Mouse (Mus musculus) layer of hippocampus, postnatal 10 days (tissue): ENCODE measurements around the gene Sft2d1. TPM values are rescaled to one million over a fixed set of nuclear protein-coding genes. Genes with fewer than 3 reads are reported as not detected.
A peak's percentile ranks its signal among the peaks of the same experiment; 100 is the strongest.

Experiments used
- DNase-seq, 2 experiments: peaks; one replicate each; pipeline ENCODE4 v3.0.0; 2021; ENCODE audit warnings: low spot score in 2 of 2
- total RNA-seq, 2 experiments: library from RNA; stranded (reverse); gene quantifications; 2 replicates each; pipeline ENCODE4 v1.2.3; 2021

Sft2d1 gene
- total RNA-seq, 2 experiments from 2014 or later = 64.9 to 67.6 TPM

GRCm38 (mm10) chr17:8357498-8357897, 46.6 kb downstream of the Sft2d1 start:
- DNase-seq = no peak

DNA sequence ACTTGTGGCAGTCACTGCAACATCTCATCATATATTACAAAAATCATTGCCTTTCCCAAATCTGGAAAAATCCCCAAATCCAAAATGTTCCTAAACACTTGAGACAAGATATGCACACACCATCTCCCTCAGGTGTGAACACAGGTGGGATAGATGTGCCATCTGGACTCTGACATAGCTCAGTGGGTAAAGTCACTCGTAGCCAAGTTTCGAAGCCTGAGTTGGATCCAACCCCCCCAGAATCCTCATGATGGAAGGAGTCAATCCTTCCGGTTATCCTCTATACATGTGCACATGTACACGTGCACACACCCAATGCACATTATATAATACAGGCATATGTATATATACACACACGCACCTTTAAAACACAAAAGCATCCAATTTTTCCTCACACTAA, 50.0 kb downstream of the Sft2d1 start:
- DNase-seq = no peak

GRCm38 (mm10) chr17:8361281-8362103, 50.6 kb downstream of the Sft2d1 start:
- no peak for DNase-seq

DNA sequence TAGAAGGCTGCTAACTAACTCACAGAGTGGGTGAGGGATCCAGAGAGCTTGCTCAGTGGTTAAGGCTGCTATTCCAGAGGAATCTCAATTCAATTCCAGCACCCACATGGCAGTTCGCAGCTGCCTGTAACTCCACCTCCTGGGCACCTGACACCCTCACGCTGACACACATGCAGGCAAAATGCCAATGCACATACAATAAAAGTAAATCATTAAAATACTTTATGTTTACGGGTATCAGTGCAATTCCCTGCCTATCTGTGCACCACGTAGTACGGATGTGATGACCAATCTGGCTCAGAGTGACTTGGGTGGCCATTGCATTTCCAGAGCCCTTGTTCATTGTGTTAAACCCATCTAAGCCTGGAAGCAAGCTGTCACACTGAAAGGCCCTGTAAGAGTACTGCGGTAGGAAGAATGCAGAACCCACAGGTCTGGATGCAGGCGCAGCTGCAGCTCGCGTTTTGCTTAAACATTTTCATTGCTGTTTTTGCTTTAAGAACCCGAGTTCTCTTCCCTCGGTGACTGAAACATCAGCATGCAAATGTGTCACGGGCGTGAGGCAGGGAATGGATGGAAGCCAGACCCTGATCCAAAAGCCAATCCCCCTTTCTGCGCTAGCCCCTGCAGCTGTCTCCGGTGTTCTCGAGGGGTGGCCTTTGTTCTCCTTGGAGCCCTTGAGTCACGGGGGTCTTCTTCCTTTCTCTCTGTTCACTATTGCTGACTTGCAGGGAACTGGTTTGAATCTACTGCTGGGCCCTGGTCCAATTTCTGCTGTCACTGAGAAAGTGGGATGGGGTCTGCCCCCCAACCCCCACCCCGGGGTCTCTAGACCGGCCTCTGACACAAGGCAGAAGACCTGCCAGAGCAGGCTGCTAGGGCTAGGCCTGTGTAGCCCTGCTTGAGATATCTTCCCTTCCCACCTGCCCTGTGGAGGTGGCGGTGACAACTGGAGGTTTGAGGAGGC, 56.9 kb downstream of the Sft2d1 start:
- DNase-seq = peak in 1 of 2 experiments; percentile 56

- DNase-seq = peak in 1 of 2 experiments; percentile 45
Observed at GRCm38 (mm10) chr17:8368570-8368969, 57.7 kb downstream of the Sft2d1 start.

DNA sequence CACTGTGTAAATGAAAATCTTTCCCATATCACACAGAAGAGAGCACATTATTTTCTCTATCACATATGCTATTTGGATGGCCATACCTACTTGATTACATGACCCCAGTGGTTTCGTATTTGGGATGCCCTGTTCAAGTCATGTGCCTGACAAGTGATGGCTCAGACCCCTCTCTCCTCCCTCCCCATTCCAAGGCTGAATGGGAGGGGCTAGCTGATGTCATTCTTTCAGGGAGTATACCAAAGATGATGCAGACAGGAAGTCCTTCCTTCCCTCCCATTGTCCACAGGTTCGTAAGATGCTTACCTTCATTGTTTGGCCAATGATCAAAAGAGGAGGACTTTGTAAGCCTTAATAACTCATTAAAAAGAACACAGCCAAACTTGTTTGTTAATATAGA, 58.3 kb downstream of the Sft2d1 start:
- no peak for DNase-seq

DNA sequence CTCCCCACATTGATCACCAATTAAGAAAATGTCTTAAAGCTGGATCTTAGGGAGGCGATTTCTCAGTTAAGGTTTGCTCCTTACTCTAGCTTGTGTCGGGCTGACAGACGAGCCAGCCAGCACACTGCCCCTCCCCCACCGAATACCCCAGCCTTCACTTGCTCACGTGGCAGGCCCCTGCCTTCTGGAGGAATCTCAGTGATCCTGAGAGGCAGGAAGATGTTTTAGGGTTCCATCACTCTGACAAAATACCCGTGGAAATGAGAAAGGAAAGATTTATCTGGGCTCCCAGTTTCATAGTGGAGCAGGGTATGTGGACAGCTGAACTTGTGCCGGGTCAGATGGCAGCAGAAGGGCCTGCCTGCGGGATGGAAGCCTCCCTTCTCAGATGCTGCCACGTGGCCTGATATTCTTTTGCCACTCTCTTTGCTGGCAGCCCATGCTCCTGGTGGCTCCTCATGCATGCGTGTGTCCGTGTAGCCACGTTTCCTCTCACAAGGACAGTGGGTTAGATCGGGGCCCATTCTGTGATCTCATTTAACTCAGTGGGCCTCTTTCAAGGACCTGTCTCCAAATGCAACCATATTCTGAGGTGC, 59.8 kb downstream of the Sft2d1 start:
- DNase-seq = no peak

- peak; percentile 76 to 83 for DNase-seq
Observed at GRCm38 (mm10) chr17:8371834-8372233, 60.9 kb downstream of the Sft2d1 start.

DNA sequence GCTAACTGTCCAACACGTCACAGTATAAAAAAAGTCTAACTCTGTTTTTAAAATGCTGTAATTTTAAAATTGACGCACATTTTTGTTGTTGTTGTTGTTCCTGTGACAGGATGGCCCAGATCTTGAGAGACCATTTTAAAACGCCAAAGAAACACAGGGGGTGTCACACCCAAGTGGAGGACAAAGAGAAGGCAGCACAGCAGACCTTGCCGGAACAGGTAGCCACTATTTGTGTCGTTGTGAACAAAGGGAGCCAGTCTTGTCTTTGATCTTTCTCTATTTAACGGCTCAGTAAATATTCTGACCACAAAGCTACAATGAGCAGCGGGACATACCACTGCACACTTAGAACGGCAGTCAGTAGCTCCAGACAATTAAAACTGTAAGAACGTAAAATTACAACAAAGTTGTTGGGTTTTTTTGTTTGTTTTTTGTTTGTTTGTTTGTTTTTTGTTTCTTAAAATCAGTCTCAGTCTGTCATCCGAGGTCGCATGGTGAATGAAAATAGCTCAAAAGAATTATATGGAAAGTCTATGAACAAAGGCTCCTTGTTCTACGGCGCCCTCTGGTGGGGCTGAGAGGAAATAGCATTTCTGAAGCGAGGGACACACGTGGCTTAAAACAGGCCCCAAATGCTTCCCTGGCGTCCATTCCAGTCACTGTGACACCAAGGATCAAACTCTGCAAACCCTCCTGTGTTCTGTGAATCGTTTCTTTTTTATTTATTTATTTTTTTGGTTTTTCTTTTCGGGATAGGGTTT, 61.6 kb downstream of the Sft2d1 start:
- DNase-seq = peak; percentile 88 to 90

Other genes starting within 250 kb of the Sft2d1 start
- gene Gm49673, start 163.3 kb upstream of the Sft2d1 start, total RNA-seq = under 1 TPM in 1 of 2 experiments, not detected in 1; 0.39 TPM
- gene Rnaset2a, start 163.0 kb upstream of the Sft2d1 start, total RNA-seq = 1 to 10 TPM; 6.2 to 6.8 TPM
- 10 to 100 TPM; 18.9 to 22.7 TPM for gene Fgfr1op, start 145.6 kb upstream of the Sft2d1 start, total RNA-seq
- gene Ccr6, start 75.1 kb upstream of the Sft2d1 start, total RNA-seq = under 1 TPM in 1 of 2 experiments, not detected in 1; 0.27 TPM
- 100 to 1,000 TPM; 147 to 163 TPM for gene Mpc1, start 28.2 kb upstream of the Sft2d1 start, total RNA-seq
- 10 to 100 TPM in 1 of 2 experiments, 1 to 10 TPM in 1; 9.3 to 11.1 TPM for gene Prr18, start 26.4 kb downstream of the Sft2d1 start, total RNA-seq
- under 1 TPM; 0.87 to 0.89 TPM for gene T2, start 44.9 kb downstream of the Sft2d1 start, total RNA-seq
- 1 to 10 TPM in 1 of 2 experiments, not detected in 1; 1.1 TPM for gene T, start 123.3 kb downstream of the Sft2d1 start, total RNA-seq
- gene Pde10a, start 214.3 kb downstream of the Sft2d1 start, total RNA-seq = 10 to 100 TPM; 59.6 to 61.8 TPM